Mouse (Mus musculus) CD4-positive helper T cell, adult 2 months (primary cell): ENCODE data around the gene Rgs6.

ENCODE experiments used
- DNase-seq: peaks from one replicate; pipeline ENCODE4 v3.0.0-alpha.2; 2012; ENCODE audit warnings: low read depth, missing footprints, low spot score

The Rgs6 gene

GRCm38 (mm10) chr12:83084614-83085013 lies 496.5 kb downstream of the Rgs6 start:
- no peak for DNase-seq

DNA sequence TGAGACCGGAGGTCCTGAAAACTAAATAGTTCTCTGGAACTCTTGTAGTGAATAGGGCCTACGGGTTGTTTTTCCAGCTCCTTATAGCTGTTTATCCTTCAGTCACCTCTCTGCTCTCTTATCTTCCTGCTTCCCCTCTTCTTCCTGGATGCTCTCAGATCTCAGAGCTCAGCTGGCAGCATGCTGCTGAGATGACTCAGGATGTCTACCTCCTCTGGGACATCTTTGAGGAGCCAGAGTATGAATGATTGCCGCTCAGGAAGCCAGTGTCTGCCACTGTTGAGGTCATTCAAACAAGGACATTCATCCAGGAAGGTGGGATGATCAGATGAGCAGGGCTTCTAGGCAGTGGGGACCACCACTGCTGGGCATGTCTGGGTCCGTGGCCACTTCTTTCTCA lies 498.9 kb downstream of the Rgs6 start:
- no peak for DNase-seq

GRCm38 (mm10) chr12:83087555-83087954 lies 499.5 kb downstream of the Rgs6 start:
- DNase-seq, result no peak

DNA sequence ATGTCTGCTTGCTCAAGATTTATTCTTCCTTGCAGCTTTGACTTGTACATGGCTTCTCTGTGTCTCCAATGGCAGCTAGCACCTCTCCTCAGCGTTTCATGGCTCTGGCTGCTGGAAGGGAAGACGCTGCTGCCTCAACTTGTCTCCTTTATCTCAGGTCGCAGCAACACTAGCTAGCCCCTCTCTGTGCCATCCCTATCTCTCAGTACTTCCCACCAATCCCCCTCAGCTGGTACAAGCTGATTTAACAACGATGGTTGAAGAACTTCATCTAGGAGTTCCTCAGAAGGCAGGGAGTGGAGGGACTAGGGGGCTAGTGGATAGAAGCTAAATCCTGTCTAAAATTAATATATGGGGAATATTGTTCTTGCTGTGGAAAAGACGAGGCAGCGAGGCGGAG lies 503.9 kb downstream of the Rgs6 start:
- DNase-seq, result no peak

DNA sequence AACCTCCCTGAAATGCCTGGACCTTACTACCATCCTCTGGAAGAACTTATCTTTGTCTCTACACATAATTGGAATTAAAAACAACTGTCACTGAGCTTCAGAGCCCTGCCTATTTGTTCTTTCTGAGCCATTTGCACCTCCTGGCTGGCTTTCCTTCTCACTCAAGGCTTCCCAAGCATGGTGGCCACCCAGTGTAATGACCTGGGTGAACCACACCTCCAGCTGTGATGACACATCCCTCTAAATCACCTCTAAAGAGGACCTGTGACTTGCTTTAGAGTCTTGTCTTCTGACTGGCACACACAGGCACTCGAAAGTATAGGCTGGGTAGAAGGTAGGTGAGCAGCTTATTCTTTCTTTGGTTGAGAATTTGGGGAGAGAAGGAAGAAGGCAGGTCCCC lies 509.7 kb downstream of the Rgs6 start:
- no peak for DNase-seq

GRCm38 (mm10) chr12:83098646-83099371 lies 510.7 kb downstream of the Rgs6 start:
- DNase-seq, result no peak

DNA sequence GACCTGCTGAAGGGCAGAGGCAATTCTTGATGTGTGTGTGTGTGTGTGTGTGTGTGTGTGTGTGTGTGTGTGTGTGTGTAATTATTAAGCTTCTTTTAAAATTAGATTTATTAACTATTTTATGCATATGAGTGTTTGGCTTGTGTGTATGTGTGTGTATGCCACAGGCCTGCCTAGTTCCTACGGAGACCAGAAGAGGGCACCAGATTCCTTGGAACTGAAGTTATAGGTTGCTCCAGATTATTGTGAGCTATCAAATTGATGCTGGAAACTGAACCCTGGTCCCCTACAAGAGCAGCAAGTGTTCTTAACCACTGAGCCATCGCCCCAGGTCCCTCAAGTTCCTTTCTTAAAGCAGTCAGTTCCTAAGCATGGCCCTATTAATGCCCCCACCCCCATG lies 511.8 kb downstream of the Rgs6 start:
- DNase-seq, result no peak

DNA sequence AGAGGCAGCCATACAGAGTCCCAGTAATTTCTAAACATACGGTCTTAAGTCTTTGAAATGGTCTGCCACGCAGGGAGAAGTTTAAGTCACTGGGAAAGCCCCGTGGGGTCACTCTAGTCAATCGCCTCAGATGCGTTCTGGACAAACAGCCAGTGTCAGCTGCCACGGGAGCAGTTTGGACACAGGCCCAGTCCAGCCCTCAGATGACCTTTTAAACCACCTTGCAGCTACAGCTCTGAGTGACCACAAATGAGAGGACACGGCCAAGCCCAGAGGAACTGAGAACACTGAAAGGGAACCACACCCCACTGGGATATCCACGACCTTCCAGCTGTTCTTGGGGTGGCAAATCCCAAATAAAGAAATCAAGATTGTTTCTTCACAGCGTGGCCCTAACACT lies 512.3 kb downstream of the Rgs6 start:
- no peak for DNase-seq

GRCm38 (mm10) chr12:83100848-83101247 lies 512.8 kb downstream of the Rgs6 start:
- no peak for DNase-seq

GRCm38 (mm10) chr12:83105514-83106119 lies 517.5 kb downstream of the Rgs6 start:
- no peak for DNase-seq

GRCm38 (mm10) chr12:83106120-83106517 lies 518.0 kb downstream of the Rgs6 start:
- no peak for DNase-seq

- DNase-seq, result no peak
Measured at GRCm38 (mm10) chr12:83109486-83109885, 521.4 kb downstream of the Rgs6 start.

GRCm38 (mm10) chr12:83109891-83110630 lies 522.0 kb downstream of the Rgs6 start:
- no peak for DNase-seq

DNA sequence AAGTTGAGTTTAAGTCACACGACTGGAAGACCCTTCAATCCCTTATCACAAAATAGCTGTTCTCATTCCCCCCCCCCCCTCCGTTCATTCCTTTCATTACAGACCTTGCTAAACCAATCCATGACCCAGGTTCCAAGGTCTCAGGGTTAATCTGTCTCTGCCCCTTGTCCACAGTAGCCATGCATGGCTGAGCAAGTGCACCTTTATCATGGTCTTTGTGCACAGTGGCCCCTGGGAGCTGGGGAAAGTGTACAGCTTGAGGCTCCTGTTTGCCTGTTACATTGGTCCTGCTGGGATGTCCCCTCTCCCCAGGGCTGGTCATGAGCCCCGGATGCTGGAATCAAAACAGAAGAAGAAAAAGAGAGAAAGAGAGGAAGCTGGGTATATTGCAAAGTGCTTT lies 522.6 kb downstream of the Rgs6 start:
- no peak for DNase-seq

GRCm38 (mm10) chr12:83112283-83112682 lies 524.2 kb downstream of the Rgs6 start:
- DNase-seq, result no peak

GRCm38 (mm10) chr12:83112901-83113628 lies 525.0 kb downstream of the Rgs6 start:
- no peak for DNase-seq

GRCm38 (mm10) chr12:83113971-83114370 lies 525.9 kb downstream of the Rgs6 start:
- DNase-seq, result no peak

- DNase-seq, result no peak
Measured at GRCm38 (mm10) chr12:83114396-83115053, 526.4 kb downstream of the Rgs6 start.

- DNase-seq, result no peak
Measured at GRCm38 (mm10) chr12:83124111-83124510, 536.0 kb downstream of the Rgs6 start.

- no peak for DNase-seq
Measured at GRCm38 (mm10) chr12:83125284-83125683, 537.2 kb downstream of the Rgs6 start.

DNA sequence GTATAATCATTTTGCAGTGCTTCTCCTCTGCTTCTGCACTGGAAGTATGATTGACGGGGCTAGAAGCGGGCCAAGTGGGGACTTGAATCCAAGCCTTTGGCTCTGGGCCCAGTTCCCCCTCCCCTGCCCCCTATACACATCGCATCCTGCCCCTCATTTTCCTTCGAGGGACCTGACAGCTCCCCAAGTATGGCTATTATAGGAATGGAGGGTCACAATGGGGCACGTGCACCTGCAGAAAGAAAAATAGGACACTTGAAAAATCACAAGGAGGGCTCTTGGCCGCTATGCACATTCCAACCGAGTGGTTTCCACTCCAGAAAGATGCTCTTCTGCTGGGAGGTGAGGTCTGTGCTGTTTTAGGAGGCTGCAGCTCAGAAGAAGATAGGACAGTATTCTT lies 538.8 kb downstream of the Rgs6 start:
- DNase-seq, result no peak

GRCm38 (mm10) chr12:83127955-83128354 lies 539.9 kb downstream of the Rgs6 start:
- no peak for DNase-seq
